Comparison of ENCODE assay signal across 19 mouse cellular contexts in genomic region chr11:103234447-103234846, GRCm38 (mm10). TPM values are rescaled to one million over a fixed set of nuclear protein-coding genes. Genes with fewer than 3 reads are reported as not detected.
"Had no signal": no experiment of that assay in that cellular context is flagged by ENCODE, and none has a peak within 500 bp of the region (broad histone marks: within the 10 kb centered on the region; RNA-seq: fewer than 3 reads in every experiment).

No protein-coding gene starts in this region.

- H3K27ac ChIP-seq: layer of hippocampus, adult 2 months; limb, embryonic 10.5 days; liver, embryonic 15.5 days; midbrain, embryonic 13.5 days; stomach, embryonic 15.5 days had no signal

- H3K4me3 ChIP-seq: layer of hippocampus, adult 2 months; limb, embryonic 10.5 days; liver, embryonic 15.5 days; midbrain, embryonic 13.5 days; stomach, embryonic 15.5 days had no signal

- H3K9me3 ChIP-seq: limb, embryonic 10.5 days; liver, embryonic 15.5 days; midbrain, embryonic 13.5 days; stomach, embryonic 15.5 days had no signal

- H3K9ac ChIP-seq: liver, embryonic 15.5 days; midbrain, embryonic 13.5 days; stomach, embryonic 15.5 days had no signal

- DNase-seq: kidney, postnatal 10 days; kidney, postnatal 4 days; lung, adult 2 months; lung, postnatal 36 days; right cerebral cortex, postnatal 14 days; thymus, adult 2 months; thymus, postnatal 25 days had no signal

- ATAC-seq: lung, postnatal 0 days; midbrain, embryonic 13.5 days had no signal

- H3K4me2 ChIP-seq: liver, embryonic 11.5 days; liver, embryonic 15.5 days; midbrain, embryonic 13.5 days; stomach, embryonic 15.5 days had no signal

- H3K4me1 ChIP-seq: liver, embryonic 15.5 days; midbrain, embryonic 13.5 days; stomach, embryonic 15.5 days had no signal

- H3K27me3 ChIP-seq: liver, embryonic 15.5 days; midbrain, embryonic 13.5 days; stomach, embryonic 15.5 days had no signal

RNA-seq across cellular contexts. Expression of gene Spata32, which starts 16.2 kb away (rescaled TPM):
- total RNA-seq: megakaryocyte progenitor cell, adult 5-6 weeks had no signal
- polyA plus RNA-seq: kidney, embryonic 14.5 days; limb, embryonic 10.5 days; limb, embryonic 14.5 days; liver, embryonic 11.5 days; liver, embryonic 15.5 days; lung, adult 2 months; lung, postnatal 0 days; spleen, adult 2 months; stomach, embryonic 15.5 days; thymus, adult 2 months; urinary bladder, adult 2 months had no signal

RNA-seq across cellular contexts. Expression of gene 1700023F06Rik, which starts 26.1 kb away (rescaled TPM):
- polyA plus RNA-seq: spleen, adult 2 months had no signal
